Mouse (Mus musculus): ENCODE measurements around the gene Slc2a4. TPM values are rescaled to one million over a fixed set of nuclear protein-coding genes. Genes with fewer than 3 reads are reported as not detected.

The Slc2a4 gene
- polyA plus RNA-seq, 3 experiments from 2014 or later = not detected

GRCm38 (mm10) chr11:69899870-69900269, 48.1 kb downstream of the Slc2a4 start:
- no peak for ATAC-seq

GRCm38 (mm10) chr11:69895291-69895690, 52.7 kb downstream of the Slc2a4 start, which contains the start of gene Acap1:
Gene Acap1, minus strand, starts transcription at chr11:69895539.
- ATAC-seq = peak; percentile 64

- peak; percentile 92 for ATAC-seq
These were observed 53.3 kb downstream of the Slc2a4 start for GRCm38 (mm10) chr11:69894671-69895070.

Other genes with a start within 250 kb of the Slc2a4 start
- 10 to 100 TPM; 27.3 to 28.4 (median 27.7) TPM for gene Polr2a, start 189.6 kb downstream of the Slc2a4 start, polyA plus RNA-seq (2017; shearing (Covaris generic))
- gene Slc35g3, start 186.2 kb downstream of the Slc2a4 start, polyA plus RNA-seq (2017; shearing (Covaris generic)) = not detected
- 10 to 100 TPM in 2 of 3 experiments, 1 to 10 TPM in 1; 4.3 to 13.9 (median 11.8) TPM for gene Zbtb4, start 182.3 kb downstream of the Slc2a4 start, polyA plus RNA-seq (2017; shearing (Covaris generic))
- gene Chrnb1, start 152.2 kb downstream of the Slc2a4 start, polyA plus RNA-seq (2017; shearing (Covaris generic)) = 1 to 10 TPM; 1.7 to 2.5 (median 1.8) TPM
- gene Fgf11, start 146.3 kb downstream of the Slc2a4 start, polyA plus RNA-seq (2017; shearing (Covaris generic)) = not detected
- gene Tmem102, start 142.6 kb downstream of the Slc2a4 start, polyA plus RNA-seq (2017; shearing (Covaris generic)) = not detected
- not detected for gene Gm39566, start 132.9 kb downstream of the Slc2a4 start, polyA plus RNA-seq (2017; shearing (Covaris generic))
- not detected for gene Spem2, start 129.7 kb downstream of the Slc2a4 start, polyA plus RNA-seq (2017; shearing (Covaris generic))
- gene Spem1, start 126.0 kb downstream of the Slc2a4 start, polyA plus RNA-seq (2017; shearing (Covaris generic)) = not detected
- 1 to 10 TPM in 2 of 3 experiments, under 1 TPM in 1; 0.60 to 2.5 (median 1.2) TPM for gene Nlgn2, start 110.4 kb downstream of the Slc2a4 start, polyA plus RNA-seq (2017; shearing (Covaris generic))
- 100 to 1,000 TPM; 124 to 157 (median 131) TPM for gene Tmem256, start 109.7 kb downstream of the Slc2a4 start, polyA plus RNA-seq (2017; shearing (Covaris generic))
- gene Plscr3, start 101.8 kb downstream of the Slc2a4 start, polyA plus RNA-seq (2017; shearing (Covaris generic)) = 10 to 100 TPM in 2 of 3 experiments, 1 to 10 TPM in 1; 7.3 to 20.2 (median 17.7) TPM
- gene Tnk1, start 89.5 kb downstream of the Slc2a4 start, polyA plus RNA-seq (2017; shearing (Covaris generic)) = under 1 TPM in 1 of 3 experiments, not detected in 2; 0.19 TPM
- not detected for gene Tmem95, start 70.2 kb downstream of the Slc2a4 start, polyA plus RNA-seq (2017; shearing (Covaris generic))
- 1 to 10 TPM in 1 of 3 experiments, under 1 TPM in 2; 0.58 to 1.5 (median 0.59) TPM for gene Kctd11, start 66.8 kb downstream of the Slc2a4 start, polyA plus RNA-seq (2017; shearing (Covaris generic))
- gene Acap1, start 52.6 kb downstream of the Slc2a4 start, polyA plus RNA-seq (2017; shearing (Covaris generic)) = 100 to 1,000 TPM; 229 to 289 (median 266) TPM
- under 1 TPM; 0.39 to 0.98 (median 0.63) TPM for gene 2810408A11Rik, start 47.2 kb downstream of the Slc2a4 start, polyA plus RNA-seq (2017; shearing (Covaris generic))
- 1 to 10 TPM; 5.2 to 9.6 (median 9.0) TPM for gene Neurl4, start 47.1 kb downstream of the Slc2a4 start, polyA plus RNA-seq (2017; shearing (Covaris generic))
- gene Gps2, start 34.3 kb downstream of the Slc2a4 start, polyA plus RNA-seq (2017; shearing (Covaris generic)) = 100 to 1,000 TPM in 2 of 3 experiments, 10 to 100 TPM in 1; 91.9 to 128 (median 122) TPM
- gene Eif5a, start 26.2 kb downstream of the Slc2a4 start, polyA plus RNA-seq (2017; shearing (Covaris generic)) = 1,000 to 10,000 TPM; 1,103 to 1,192 (median 1,160) TPM
- not detected for gene Ybx2, start 12.4 kb downstream of the Slc2a4 start, polyA plus RNA-seq (2017; shearing (Covaris generic))
- gene Cldn7, start 16.6 kb upstream of the Slc2a4 start, polyA plus RNA-seq (2017; shearing (Covaris generic)) = 1 to 10 TPM in 1 of 3 experiments, not detected in 2; 1.1 TPM
- gene Ctdnep1, start 33.0 kb upstream of the Slc2a4 start, polyA plus RNA-seq (2017; shearing (Covaris generic)) = 10 to 100 TPM; 25.8 to 35.6 (median 29.3) TPM
- 10 to 100 TPM; 61.5 to 78.3 (median 68.5) TPM for gene Elp5, start 34.3 kb upstream of the Slc2a4 start, polyA plus RNA-seq (2017; shearing (Covaris generic))
- gene Gabarap, start 43.0 kb upstream of the Slc2a4 start, polyA plus RNA-seq (2017; shearing (Covaris generic)) = 100 to 1,000 TPM; 352 to 384 (median 366) TPM
- 10 to 100 TPM; 32.7 to 38.3 (median 36.0) TPM for gene Phf23, start 47.6 kb upstream of the Slc2a4 start, polyA plus RNA-seq (2017; shearing (Covaris generic))
- gene Dvl2, start 52.4 kb upstream of the Slc2a4 start, polyA plus RNA-seq (2017; shearing (Covaris generic)) = 1 to 10 TPM; 2.5 to 5.0 (median 4.9) TPM
- gene Acadvl, start 67.2 kb upstream of the Slc2a4 start, polyA plus RNA-seq (2017; shearing (Covaris generic)) = 100 to 1,000 TPM; 110 to 132 (median 128) TPM
- gene Dlg4, start 68.8 kb upstream of the Slc2a4 start, polyA plus RNA-seq (2017; shearing (Covaris generic)) = 10 to 100 TPM in 2 of 3 experiments, 1 to 10 TPM in 1; 7.1 to 14.6 (median 11.2) TPM
- gene Asgr1, start 105.9 kb upstream of the Slc2a4 start, polyA plus RNA-seq (2017; shearing (Covaris generic)) = not detected
- not detected for gene Asgr2, start 144.5 kb upstream of the Slc2a4 start, polyA plus RNA-seq (2017; shearing (Covaris generic))
- gene Mgl2, start 182.1 kb upstream of the Slc2a4 start, polyA plus RNA-seq (2017; shearing (Covaris generic)) = not detected
- under 1 TPM in 1 of 3 experiments, not detected in 2; 0.67 TPM for gene Clec10a, start 208.0 kb upstream of the Slc2a4 start, polyA plus RNA-seq (2017; shearing (Covaris generic))

Measured in inflammation-experienced regulatory T-cells, adult 6 months (primary cell).